Mouse (Mus musculus) myocyte (in vitro differentiated cells): ENCODE results near the gene Prkcz.

ENCODE experiments used
- MAX ChIP-seq: IDR thresholded peaks from one replicate; pipeline ENCODE4 v1.6.1; 2011; ENCODE audit warnings: low read depth, mild to moderate bottlenecking, control low read depth
- POLR2A ChIP-seq: IDR thresholded peaks from one replicate; pipeline ENCODE4 v1.6.1; 2011; ENCODE audit warnings: low read depth, mild to moderate bottlenecking, control low read depth, moderate library complexity; ENCODE audit not compliant: insufficient read length
- TCF3 ChIP-seq: IDR thresholded peaks from one replicate; pipeline ENCODE4 v1.6.1; 2011; ENCODE audit warnings: low read depth, control low read depth; ENCODE audit not compliant: insufficient read length

GRCm38 (mm10) chr4:155308679-155309078, 52.5 kb downstream of the Prkcz start:
- TF ChIP-seq TCF3: no peak
- no peak for TF ChIP-seq POLR2A
- TF ChIP-seq MAX: no peak
